Mouse (Mus musculus) embryonic facial prominence, embryonic 11.5 days (tissue): ENCODE data around the gene Jph3. TPM values are rescaled to one million over a fixed set of nuclear protein-coding genes. Genes with fewer than 3 reads are reported as not detected.

Experiments
- ATAC-seq: fragments of 200-750 bp; cut with Nextera tagmentation; replicated peaks from 2 replicates; pipeline ENCODE4 v1.8.0; 2017; ENCODE audit warnings: low read depth; ENCODE audit not compliant: insufficient number of reproducible peaks, low FRiP score, low TSS enrichment
- DNase-seq: peaks from one replicate; pipeline ENCODE4 v3.0.0-alpha.2; 2015; ENCODE audit warnings: low spot score
- H3K27ac ChIP-seq: fragments of 300-500 bp; sonication (generic); replicated peaks from 2 replicates; pipeline ENCODE4 v1.5.1; 2014; ENCODE audit warnings: mild to moderate bottlenecking, low read depth, low read length, control low read depth
- H3K27me3 ChIP-seq: fragments of 300-500 bp; sonication (generic); 2 replicates; pipeline ENCODE4 v1.6.1; 2014; ENCODE audit warnings: mild to moderate bottlenecking, low read length, moderate library complexity, mixed read lengths; ENCODE audit not compliant: control insufficient read depth, insufficient read depth
- H3K36me3 ChIP-seq: fragments of 300-500 bp; sonication (generic); replicated peaks from 2 replicates; pipeline ENCODE4 v1.6.1; 2014; ENCODE audit warnings: low read depth, mild to moderate bottlenecking, low read length, moderate library complexity, mixed read lengths; ENCODE audit not compliant: control insufficient read depth, insufficient read depth
- H3K4me1 ChIP-seq: fragments of 300-500 bp; sonication (generic); 2 replicates; pipeline ENCODE4 v1.6.1; 2014; ENCODE audit warnings: low read length, mixed read lengths; ENCODE audit not compliant: control insufficient read depth, insufficient read depth
- H3K4me2 ChIP-seq: fragments of 300-500 bp; sonication (generic); 2 replicates; pipeline ENCODE4 v1.6.1; 2014; ENCODE audit warnings: low read depth, mild to moderate bottlenecking, control low read depth, low read length, moderate library complexity
- H3K4me3 ChIP-seq: fragments of 300-500 bp; sonication (generic); 2 replicates; pipeline ENCODE4 v1.5.1; 2014; ENCODE audit warnings: low read depth, low read length, control low read depth
- H3K9ac ChIP-seq: fragments of 300-500 bp; sonication (generic); replicated peaks from 2 replicates; pipeline ENCODE4 v1.6.1; 2014; ENCODE audit warnings: mild to moderate bottlenecking, control low read depth, low read length
- H3K9me3 ChIP-seq: fragments of 300-500 bp; sonication (generic); replicated peaks from 2 replicates; pipeline ENCODE4 v1.6.1; 2016; ENCODE audit warnings: mild to moderate bottlenecking, low read length, inconsistent platforms, mixed read lengths; ENCODE audit not compliant: control insufficient read depth
- WGBS: fragments of 180-500 bp; shearing (Covaris S2); extraction: QIAGEN DNeasy Blood & Tissue Kit; methylation state at CpG from one replicate; pipeline ENCODE4 v1.1.7; 2014; 5-methylcytosine and 5-hydroxymethylcytosine counted together
- polyA plus RNA-seq: library from polyadenylated mRNA; unstranded; fragments of >200 nt; fragmentation: Nextera tagmentation; extraction: Ambion mirVana; gene quantifications from 2 replicates; pipeline ENCODE4 v1.2.1, GENCODE M21; 2014

Gene Jph3
- polyA plus RNA-seq, 1 experiment from 2014 or later = 4.1 TPM

DNA sequence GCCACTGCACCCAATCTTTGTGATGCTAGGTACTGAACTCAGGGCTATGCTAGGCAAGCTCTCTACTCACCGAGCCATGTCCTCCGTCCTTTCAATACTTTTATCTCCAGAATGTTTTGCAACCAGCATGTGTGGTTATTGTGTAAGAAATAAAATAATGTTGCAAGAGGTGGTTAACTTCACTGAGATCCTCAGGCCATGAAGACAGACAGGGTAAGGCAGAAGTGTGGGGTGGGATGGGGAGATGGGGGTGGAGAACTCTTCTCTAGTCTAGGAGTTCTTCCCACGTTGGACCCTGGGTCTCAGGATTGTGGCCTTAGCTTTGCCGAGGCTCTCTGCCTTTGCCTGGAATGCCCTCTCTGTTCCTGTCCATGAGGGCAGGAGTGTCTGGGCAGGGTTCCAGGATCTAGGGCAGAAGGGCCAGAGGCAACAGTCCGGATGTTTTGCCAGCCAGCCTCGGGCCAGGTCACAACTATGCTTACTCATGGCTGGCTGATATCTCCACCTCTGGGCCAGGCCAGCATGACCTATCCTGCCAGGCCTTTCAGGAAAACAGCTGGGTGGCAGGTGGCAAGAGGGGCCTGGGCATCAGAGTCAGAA, 33.7 kb upstream of the Jph3 start:
- H3K4me2 ChIP-seq = no peak overlapping the region
- WGBS = 79% methylated on average over 6 of the region's 6 CpGs

DNA sequence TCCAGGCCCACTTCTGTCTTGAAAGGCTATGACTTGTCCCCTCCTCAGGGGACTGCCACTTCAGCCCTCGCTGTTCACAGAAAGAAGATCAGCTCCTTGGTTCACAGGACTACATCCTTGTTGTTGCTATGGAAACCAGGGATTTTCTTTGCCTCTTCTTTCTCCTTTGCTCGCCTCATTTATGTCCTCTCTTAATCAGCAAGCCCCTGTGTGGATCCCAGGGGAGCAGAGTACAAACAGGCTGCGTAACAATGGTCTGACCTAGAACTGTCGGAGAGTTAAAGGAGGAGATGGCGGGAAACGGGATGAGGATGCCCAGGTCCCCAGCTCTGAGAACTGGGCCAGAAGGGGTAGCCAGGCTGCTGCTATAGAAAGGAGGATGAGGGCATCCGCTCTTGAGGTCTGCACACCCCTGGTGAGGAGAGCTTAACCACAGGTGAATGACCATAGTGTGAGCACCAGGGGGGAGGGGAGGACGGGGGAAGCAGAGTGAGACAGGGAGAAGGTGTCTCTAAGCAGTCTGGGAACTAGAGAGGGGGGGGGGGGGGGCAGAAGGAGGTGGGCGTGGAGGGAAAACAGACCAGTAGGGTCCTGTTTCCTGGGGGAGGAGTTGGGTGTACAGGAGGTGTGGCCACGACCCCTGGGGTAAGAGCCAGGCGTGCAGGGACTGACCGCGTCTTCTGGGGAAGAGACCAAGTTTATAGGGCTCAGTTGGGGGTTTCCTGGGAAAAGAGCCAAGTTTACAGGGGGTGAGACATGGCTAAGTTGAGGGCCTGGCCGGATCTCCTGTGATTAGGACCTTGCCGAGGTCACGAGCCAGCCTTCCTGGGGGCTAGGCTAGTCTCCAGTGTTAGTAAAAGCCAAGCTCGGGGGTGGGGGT, 31.4 kb upstream of the Jph3 start:
- ATAC-seq = peak; percentile 20; the same call in 1 of the 2 replicates
- Histone ChIP-seq H3K4me1 (no peaks in the 10 kb centered on the region), H3K9me3 (no peaks in the 10 kb centered on the region), H3K9ac (no peak overlapping the region), H3K4me2 (peak overlapping the region; percentile 26), H3K27ac (no peak overlapping the region), H3K4me3 (0 out of 2 replicates have a peak overlapping the region, but pooled peaks have one; percentile 12), H3K36me3 (no peaks in the 10 kb centered on the region), H3K27me3 (no peaks in the 10 kb centered on the region; the same call in 1 of the 2 replicates)
- DNase-seq = peak; percentile 57
- under 1% methylated on average over 17 of the region's 17 CpGs for WGBS

More for the DNA sequence above, 33.7 kb upstream of the Jph3 start:
- no peak overlapping the region for H3K27ac ChIP-seq
- no peaks in the 10 kb centered on the region; the same call in 1 of the 2 replicates for H3K27me3 ChIP-seq
- H3K9me3 ChIP-seq = no peaks in the 10 kb centered on the region
- no peak overlapping the region for H3K4me3 ChIP-seq
- no peak for ATAC-seq
- no peak overlapping the region for H3K9ac ChIP-seq
- no peak for DNase-seq
- no peaks in the 10 kb centered on the region for H3K36me3 ChIP-seq
- no peaks in the 10 kb centered on the region for H3K4me1 ChIP-seq

DNA sequence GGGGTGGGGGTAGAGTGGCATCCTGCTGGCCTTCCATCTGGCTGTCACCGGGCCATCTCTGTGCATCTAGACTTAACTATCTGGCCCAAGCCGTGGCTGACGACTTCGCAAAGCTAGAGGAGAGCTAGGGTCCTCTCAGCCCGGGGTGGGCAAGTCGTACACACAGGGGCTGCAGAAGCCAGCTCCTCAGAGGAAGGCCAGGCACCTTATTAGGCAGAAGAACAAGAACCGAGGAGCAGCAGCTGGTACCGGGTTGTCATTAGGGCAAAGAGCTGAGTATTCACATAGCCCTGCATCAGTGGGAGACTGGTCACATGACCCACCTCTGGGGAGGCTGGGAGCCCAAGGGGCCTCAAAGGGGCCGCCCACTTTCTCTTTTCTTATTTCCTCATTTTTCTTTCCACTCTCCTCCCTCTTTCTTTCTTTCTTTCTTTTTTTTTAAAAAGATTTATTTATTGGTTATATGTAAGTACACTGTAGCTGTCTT, 30.8 kb upstream of the Jph3 start:
- Histone ChIP-seq H3K36me3 (no peaks in the 10 kb centered on the region), H3K9me3 (no peaks in the 10 kb centered on the region), H3K4me3 (no peak overlapping the region), H3K4me1 (no peaks in the 10 kb centered on the region), H3K27me3 (no peaks in the 10 kb centered on the region; the same call in 1 of the 2 replicates), H3K4me2 (peak overlapping the region; percentile 26), H3K27ac (no peak overlapping the region), H3K9ac (no peak overlapping the region)
- no peak for ATAC-seq
- no peak for DNase-seq
- WGBS = 5% methylated on average over 9 of the region's 9 CpGs

DNA sequence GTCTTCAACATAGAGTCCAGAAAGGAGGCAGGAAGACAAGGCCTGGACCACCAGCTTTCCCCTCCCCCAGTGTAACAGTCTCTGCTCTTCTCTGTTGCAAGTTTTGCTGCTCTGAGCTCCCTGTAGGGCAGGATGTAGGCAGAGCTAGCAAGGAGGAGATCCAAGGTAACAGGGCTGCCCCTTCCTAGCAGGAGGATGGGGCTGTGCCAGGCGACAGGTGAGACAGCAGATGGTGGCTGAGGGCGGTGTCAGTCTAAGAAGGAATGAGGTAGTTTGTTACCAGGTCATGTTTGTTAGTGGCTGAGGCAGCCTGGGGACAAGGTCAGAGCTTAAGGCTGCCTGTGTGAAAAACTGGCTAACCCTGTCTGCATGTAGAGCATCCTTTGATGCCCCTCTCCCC, 29.5 kb upstream of the Jph3 start:
- H3K4me3 ChIP-seq = no peak overlapping the region
- H3K9ac ChIP-seq = no peak overlapping the region
- H3K4me2 ChIP-seq = no peak overlapping the region
- no peaks in the 10 kb centered on the region for H3K4me1 ChIP-seq
- H3K9me3 ChIP-seq = no peaks in the 10 kb centered on the region
- whole genome bisulfite sequencing = 92% methylated on average over 2 of the region's 2 CpGs
- no peaks in the 10 kb centered on the region for H3K36me3 ChIP-seq
- no peaks in the 10 kb centered on the region; the same call in 1 of the 2 replicates for H3K27me3 ChIP-seq
- ATAC-seq (no peak), DNase-seq (no peak)
- no peak overlapping the region for H3K27ac ChIP-seq

DNA sequence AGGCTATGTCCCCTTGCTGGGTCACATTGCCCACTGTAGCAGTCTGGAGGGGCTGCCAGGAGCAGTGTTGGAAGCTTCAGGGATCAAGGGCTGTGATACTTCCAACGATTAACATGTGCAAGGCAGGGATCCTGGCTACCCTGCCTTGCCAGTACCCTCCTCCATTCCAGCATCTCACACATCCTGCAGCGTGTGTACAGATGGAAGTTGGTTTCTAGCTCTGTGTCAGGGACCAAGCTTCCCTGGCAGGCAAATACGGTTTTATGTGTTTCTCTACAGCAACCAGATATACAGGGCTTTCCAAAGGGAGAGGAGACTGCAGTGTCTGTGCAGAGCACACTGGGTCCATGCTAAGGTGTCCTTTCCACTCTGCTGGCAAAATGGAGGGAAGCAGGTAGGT, 24.2 kb upstream of the Jph3 start:
- Histone ChIP-seq H3K27ac (no peak overlapping the region), H3K4me3 (no peak overlapping the region), H3K4me2 (no peak overlapping the region), H3K36me3 (no peaks in the 10 kb centered on the region), H3K9ac (no peak overlapping the region), H3K27me3 (no peaks in the 10 kb centered on the region), H3K4me1 (no peaks in the 10 kb centered on the region), H3K9me3 (no peaks in the 10 kb centered on the region)
- ATAC-seq (no peak), DNase-seq (no peak)
- 60% methylated on average over 3 of the region's 3 CpGs for WGBS

DNA sequence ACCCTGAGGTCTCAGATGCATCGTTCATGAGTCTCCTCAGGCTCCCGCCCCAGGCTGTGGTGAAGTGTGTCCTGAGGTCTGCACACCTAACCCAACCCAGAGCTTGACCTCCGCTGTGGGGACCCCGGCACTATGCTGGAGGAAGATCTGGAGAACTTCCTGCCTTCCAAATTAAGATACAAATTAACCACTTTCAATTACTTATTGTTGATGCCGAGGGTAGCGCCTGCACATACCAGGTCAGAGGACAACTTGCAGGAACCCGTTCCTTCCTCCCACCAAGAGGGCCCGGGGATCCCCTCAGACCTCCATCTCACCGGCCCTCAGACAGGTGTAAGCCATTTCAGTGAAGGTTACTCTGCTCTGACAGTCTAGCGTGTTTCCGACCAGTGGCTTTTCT, 22.5 kb upstream of the Jph3 start:
- no peaks in the 10 kb centered on the region for H3K36me3 ChIP-seq
- WGBS = 87% methylated on average over 11 of the region's 11 CpGs
- no peak overlapping the region for H3K27ac ChIP-seq
- H3K9ac ChIP-seq = no peak overlapping the region
- no peaks in the 10 kb centered on the region for H3K27me3 ChIP-seq
- H3K4me1 ChIP-seq = no peaks in the 10 kb centered on the region
- ATAC-seq (no peak), DNase-seq (no peak)
- H3K9me3 ChIP-seq = no peaks in the 10 kb centered on the region
- no peak overlapping the region for H3K4me2 ChIP-seq
- no peak overlapping the region for H3K4me3 ChIP-seq

DNA sequence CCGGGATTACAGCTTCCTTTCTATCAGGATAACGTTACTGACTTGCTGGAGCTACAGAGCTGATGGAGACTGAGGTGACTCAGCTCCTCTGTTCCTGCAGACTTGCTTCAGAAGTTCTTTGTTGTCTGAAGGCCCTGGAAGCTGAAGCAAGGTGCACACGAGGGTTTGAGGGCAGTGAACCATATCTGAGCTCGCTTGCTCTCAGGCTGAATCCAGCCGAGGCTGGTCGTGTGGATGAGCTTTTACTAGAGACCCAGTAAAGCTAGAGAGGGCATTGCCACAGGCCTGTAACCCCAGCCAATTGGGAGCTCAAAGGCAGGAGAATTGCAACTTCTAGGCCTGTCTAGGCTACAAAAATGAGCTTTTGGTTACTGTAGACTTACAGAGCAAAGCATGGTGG, 21.0 kb upstream of the Jph3 start:
- no peak overlapping the region for H3K27ac ChIP-seq
- H3K27me3 ChIP-seq = no peaks in the 10 kb centered on the region
- DNase-seq (no peak), ATAC-seq (no peak)
- no peaks in the 10 kb centered on the region for H3K4me1 ChIP-seq
- no peaks in the 10 kb centered on the region for H3K36me3 ChIP-seq
- no peak overlapping the region for H3K4me3 ChIP-seq
- no peak overlapping the region for H3K4me2 ChIP-seq
- H3K9ac ChIP-seq = no peak overlapping the region
- no peaks in the 10 kb centered on the region for H3K9me3 ChIP-seq
- WGBS = 57% methylated on average over 6 of the region's 6 CpGs

DNA sequence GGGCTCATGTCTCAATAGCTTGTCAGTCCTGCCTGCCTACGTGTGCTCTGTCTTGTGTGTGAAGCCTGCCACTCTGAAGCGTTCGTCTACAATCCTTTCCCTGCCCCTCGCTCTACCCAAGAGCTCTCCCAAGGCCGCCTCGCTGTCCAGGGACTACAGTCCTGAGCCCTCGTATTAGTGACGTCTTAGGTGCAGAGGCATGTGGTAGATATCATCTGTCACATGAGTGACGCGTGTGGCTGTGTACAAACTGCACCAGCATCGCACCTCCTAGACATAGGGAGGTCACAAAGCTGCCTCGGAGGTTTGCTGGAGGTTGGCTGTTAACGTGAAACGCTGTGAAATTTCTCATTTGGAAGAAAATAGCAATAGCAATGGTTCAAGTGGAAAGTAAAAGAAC, 11.9 kb upstream of the Jph3 start:
- no peak overlapping the region for H3K4me3 ChIP-seq
- 46% methylated on average over 14 of the region's 14 CpGs for WGBS
- no peaks in the 10 kb centered on the region for H3K36me3 ChIP-seq
- no peak overlapping the region for H3K9ac ChIP-seq
- H3K4me2 ChIP-seq = peak overlapping the region; percentile 19; the same call in 1 of the 2 replicates
- H3K9me3 ChIP-seq = no peaks in the 10 kb centered on the region
- H3K27ac ChIP-seq = no peak overlapping the region
- ATAC-seq (no peak; the same call in 1 of the 2 replicates), DNase-seq (no peak)
- no peaks in the 10 kb centered on the region for H3K27me3 ChIP-seq
- H3K4me1 ChIP-seq = no peaks in the 10 kb centered on the region; the same call in 1 of the 2 replicates
